Mouse (Mus musculus): ENCODE measurements around the gene Gm42791. TPM values are rescaled to one million over a fixed set of nuclear protein-coding genes. Genes with fewer than 3 reads are reported as not detected.

The Gm42791 gene
- total RNA-seq, 1 experiment from 2014 or later: 1.3 TPM

- ATAC-seq (ENCODE audit: extremely low read depth, insufficient number of reproducible peaks, low FRiP score, poor library complexity, severe bottlenecking): no peak
These were observed 55.0 kb downstream of the Gm42791 start for GRCm38 (mm10) chr5:148939948-148940382.

- ATAC-seq (ENCODE audit: extremely low read depth, insufficient number of reproducible peaks, low FRiP score, poor library complexity, severe bottlenecking): no peak
These were observed 58.4 kb downstream of the Gm42791 start for GRCm38 (mm10) chr5:148936516-148936951.

- no peak for ATAC-seq (ENCODE audit: extremely low read depth, insufficient number of reproducible peaks, low FRiP score, poor library complexity, severe bottlenecking)
These were observed 59.1 kb downstream of the Gm42791 start for GRCm38 (mm10) chr5:148935871-148936270.

GRCm38 (mm10) chr5:148935071-148935821, 59.7 kb downstream of the Gm42791 start:
- no peak for ATAC-seq (ENCODE audit: extremely low read depth, insufficient number of reproducible peaks, low FRiP score, poor library complexity, severe bottlenecking)

- no peak for ATAC-seq (ENCODE audit: extremely low read depth, insufficient number of reproducible peaks, low FRiP score, poor library complexity, severe bottlenecking)
These were observed 60.5 kb downstream of the Gm42791 start for GRCm38 (mm10) chr5:148934457-148934856.

- no peak for ATAC-seq (ENCODE audit: extremely low read depth, insufficient number of reproducible peaks, low FRiP score, poor library complexity, severe bottlenecking)
These were observed 61.2 kb downstream of the Gm42791 start for GRCm38 (mm10) chr5:148933767-148934166.

GRCm38 (mm10) chr5:148931301-148931700, 63.6 kb downstream of the Gm42791 start:
- no peak for ATAC-seq (ENCODE audit: extremely low read depth, insufficient number of reproducible peaks, low FRiP score, poor library complexity, severe bottlenecking)

- ATAC-seq (ENCODE audit: extremely low read depth, insufficient number of reproducible peaks, low FRiP score, poor library complexity, severe bottlenecking): no peak
These were observed 65.9 kb downstream of the Gm42791 start, which contains the start of gene Katnal1 for GRCm38 (mm10) chr5:148929116-148929449. TSS of gene Katnal1 (minus strand) at chr5:148929320.

GRCm38 (mm10) chr5:148928382-148929115, 66.4 kb downstream of the Gm42791 start:
- ATAC-seq (ENCODE audit: extremely low read depth, insufficient number of reproducible peaks, low FRiP score, poor library complexity, severe bottlenecking): peak; percentile 95

GRCm38 (mm10) chr5:148927717-148928223, 67.2 kb downstream of the Gm42791 start:
- ATAC-seq (ENCODE audit: extremely low read depth, insufficient number of reproducible peaks, low FRiP score, poor library complexity, severe bottlenecking): no peak

GRCm38 (mm10) chr5:148924586-148924985, 70.4 kb downstream of the Gm42791 start:
- no peak for ATAC-seq (ENCODE audit: extremely low read depth, insufficient number of reproducible peaks, low FRiP score, poor library complexity, severe bottlenecking)

GRCm38 (mm10) chr5:148924051-148924450, 70.9 kb downstream of the Gm42791 start:
- no peak for ATAC-seq (ENCODE audit: extremely low read depth, insufficient number of reproducible peaks, low FRiP score, poor library complexity, severe bottlenecking)

GRCm38 (mm10) chr5:148923408-148923807, 71.5 kb downstream of the Gm42791 start:
- no peak for ATAC-seq (ENCODE audit: extremely low read depth, insufficient number of reproducible peaks, low FRiP score, poor library complexity, severe bottlenecking)

- ATAC-seq (ENCODE audit: extremely low read depth, insufficient number of reproducible peaks, low FRiP score, poor library complexity, severe bottlenecking): no peak
These were observed 72.2 kb downstream of the Gm42791 start for GRCm38 (mm10) chr5:148922773-148923172.

GRCm38 (mm10) chr5:148918049-148918448, 76.9 kb downstream of the Gm42791 start:
- ATAC-seq (ENCODE audit: extremely low read depth, insufficient number of reproducible peaks, low FRiP score, poor library complexity, severe bottlenecking): no peak

- ATAC-seq (ENCODE audit: extremely low read depth, insufficient number of reproducible peaks, low FRiP score, poor library complexity, severe bottlenecking): no peak
These were observed 78.2 kb downstream of the Gm42791 start for GRCm38 (mm10) chr5:148916775-148917174.

- ATAC-seq (ENCODE audit: extremely low read depth, insufficient number of reproducible peaks, low FRiP score, poor library complexity, severe bottlenecking): no peak
These were observed 82.7 kb downstream of the Gm42791 start for GRCm38 (mm10) chr5:148912262-148912661.

GRCm38 (mm10) chr5:148910066-148910465, 84.9 kb downstream of the Gm42791 start:
- ATAC-seq (ENCODE audit: extremely low read depth, insufficient number of reproducible peaks, low FRiP score, poor library complexity, severe bottlenecking): no peak

GRCm38 (mm10) chr5:148909402-148909801, 85.5 kb downstream of the Gm42791 start:
- ATAC-seq (ENCODE audit: extremely low read depth, insufficient number of reproducible peaks, low FRiP score, poor library complexity, severe bottlenecking): no peak

GRCm38 (mm10) chr5:148909057-148909395, 85.9 kb downstream of the Gm42791 start:
- ATAC-seq (ENCODE audit: extremely low read depth, insufficient number of reproducible peaks, low FRiP score, poor library complexity, severe bottlenecking): peak; percentile 24; the same call in 1 of the 2 replicates

Data from neutrophil, adult 5-6 weeks (primary cell).